Mouse (Mus musculus) lung, embryonic 14.5 days (tissue): ENCODE results near the gene Cd2ap. TPM values are rescaled to one million over a fixed set of nuclear protein-coding genes. Genes with fewer than 3 reads are reported as not detected.
A peak's percentile ranks its signal among the peaks of the same experiment; 100 is the strongest.

Experiments used
- ATAC-seq: fragments of 200-750 bp; cut with Nextera tagmentation; 2 replicates; pipeline ENCODE4 v1.8.0; 2017; ENCODE audit warnings: mild to moderate bottlenecking, moderate TSS enrichment, moderate library complexity; ENCODE audit not compliant: insufficient read depth
- DNase-seq: peaks from one replicate; pipeline ENCODE4 v3.0.0-alpha.2; 2015
- H3K27ac ChIP-seq: fragments of 300-500 bp; sonication (generic); 2 replicates; pipeline ENCODE4 v1.5.1; 2014; ENCODE audit warnings: low read depth, mild to moderate bottlenecking, moderate library complexity
- H3K27me3 ChIP-seq: fragments of 300-500 bp; sonication (generic); 2 replicates; pipeline ENCODE4 v1.6.1; 2014; ENCODE audit warnings: low read length, control low read depth; ENCODE audit not compliant: insufficient read depth
- H3K36me3 ChIP-seq: fragments of 300-500 bp; sonication (generic); 2 replicates; pipeline ENCODE4 v1.6.1; 2014; ENCODE audit warnings: control low read depth; ENCODE audit not compliant: insufficient read depth
- H3K4me1 ChIP-seq: fragments of 300-500 bp; sonication (generic); 2 replicates; pipeline ENCODE4 v1.6.1; 2014; ENCODE audit warnings: antibody characterized with exemption, control low read depth; ENCODE audit not compliant: insufficient read depth
- H3K4me2 ChIP-seq: fragments of 300-500 bp; sonication (generic); 2 replicates; pipeline ENCODE4 v1.6.1; 2014; ENCODE audit warnings: mild to moderate bottlenecking
- H3K4me3 ChIP-seq: fragments of 300-500 bp; sonication (generic); 2 replicates; pipeline ENCODE4 v1.5.1; 2014; ENCODE audit warnings: low read depth, low read length
- H3K9ac ChIP-seq: fragments of 300-500 bp; sonication (generic); 2 replicates; pipeline ENCODE4 v1.6.1; 2014
- H3K9me3 ChIP-seq: fragments of 300-500 bp; sonication (generic); 2 replicates; pipeline ENCODE4 v1.6.1; 2016; ENCODE audit warnings: low read depth, low read length, control low read depth
- CTCF ChIP-seq: IDR thresholded peaks from 2 replicates; pipeline ENCODE4 v1.5.1; 2016; ENCODE audit warnings: antibody characterized with exemption, low read depth
- WGBS: fragments of 180-500 bp; shearing (Covaris S2); extraction: QIAGEN DNeasy Blood & Tissue Kit; methylation state at CpG from one replicate; pipeline ENCODE4 v1.1.7; 2014; 5-methylcytosine and 5-hydroxymethylcytosine counted together
- polyA plus RNA-seq: library from polyadenylated mRNA; unstranded; fragments of >200 nt; fragmentation: Nextera tagmentation; extraction: Ambion mirVana; gene quantifications from 2 replicates; pipeline ENCODE4 v1.2.1, GENCODE M21; 2014

Cd2ap gene
- polyA plus RNA-seq, 1 experiment from 2014 or later: 38.1 TPM

GRCm38 (mm10) chr17:42792412-42792975, 84.0 kb downstream of the Cd2ap start:
- Histone ChIP-seq H3K27ac (no peak overlapping the region), H3K4me3 (no peak overlapping the region), H3K4me2 (no peak overlapping the region), H3K9me3 (no peaks in the 10 kb centered on the region), H3K36me3 (peaks cover 9% of the 10 kb centered on the region), H3K4me1 (no peaks in the 10 kb centered on the region), H3K9ac (no peak overlapping the region), H3K27me3 (no peaks in the 10 kb centered on the region)
- DNase-seq (no peak), ATAC-seq (no peak)
- TF ChIP-seq CTCF: no peak
- WGBS: 68% methylated on average over 2 of the region's 2 CpGs

- WGBS: 81% methylated on average over 1 of the region's 1 CpGs
- no peak overlapping the region for H3K9ac ChIP-seq
- no peak for ATAC-seq
- TF ChIP-seq CTCF: no peak
- no peak overlapping the region for H3K27ac ChIP-seq
- no peaks in the 10 kb centered on the region for H3K27me3 ChIP-seq
- no peak overlapping the region for H3K4me2 ChIP-seq
- H3K4me1 ChIP-seq: no peaks in the 10 kb centered on the region
- no peak overlapping the region for H3K4me3 ChIP-seq
- peak; percentile 18 for DNase-seq
- no peaks in the 10 kb centered on the region for H3K9me3 ChIP-seq
- H3K36me3 ChIP-seq: peaks cover 3% of the 10 kb centered on the region; the same call in 1 of the 2 replicates
Observed at GRCm38 (mm10) chr17:42790787-42791186, 85.7 kb downstream of the Cd2ap start.

- Histone ChIP-seq H3K27me3 (no peaks in the 10 kb centered on the region), H3K4me2 (no peak overlapping the region), H3K4me3 (no peak overlapping the region), H3K4me1 (no peaks in the 10 kb centered on the region), H3K27ac (no peak overlapping the region), H3K9ac (no peak overlapping the region), H3K9me3 (no peaks in the 10 kb centered on the region), H3K36me3 (peaks cover 3% of the 10 kb centered on the region; the same call in 1 of the 2 replicates)
- WGBS: 57% methylated on average over 2 of the region's 2 CpGs
- no peak for TF ChIP-seq CTCF
- DNase-seq (no peak), ATAC-seq (no peak)
Observed at GRCm38 (mm10) chr17:42789723-42790122, 86.7 kb downstream of the Cd2ap start.

GRCm38 (mm10) chr17:42788686-42789453, 87.6 kb downstream of the Cd2ap start:
- H3K4me1 ChIP-seq: no peaks in the 10 kb centered on the region
- H3K9me3 ChIP-seq: no peaks in the 10 kb centered on the region
- ATAC-seq (peak; percentile 42; the same call in 1 of the 2 replicates), DNase-seq (peak; percentile 40)
- H3K27ac ChIP-seq: no peak overlapping the region
- no peak overlapping the region for H3K4me2 ChIP-seq
- TF ChIP-seq CTCF: no peak
- 70% methylated on average over 5 of the region's 5 CpGs for WGBS
- peaks cover 3% of the 10 kb centered on the region; the same call in 1 of the 2 replicates for H3K36me3 ChIP-seq
- no peak overlapping the region for H3K9ac ChIP-seq
- H3K27me3 ChIP-seq: no peaks in the 10 kb centered on the region
- H3K4me3 ChIP-seq: no peak overlapping the region

- no peak overlapping the region for H3K9ac ChIP-seq
- DNase-seq (peak; percentile 93), ATAC-seq (peak; percentile 77; the same call in 1 of the 2 replicates)
- H3K27ac ChIP-seq: no peak overlapping the region
- H3K4me2 ChIP-seq: no peak overlapping the region
- 51% methylated on average over 7 of the region's 7 CpGs for WGBS
- H3K4me3 ChIP-seq: no peak overlapping the region
- no peaks in the 10 kb centered on the region for H3K4me1 ChIP-seq
- H3K9me3 ChIP-seq: no peaks in the 10 kb centered on the region
- H3K36me3 ChIP-seq: no peaks in the 10 kb centered on the region
- no peaks in the 10 kb centered on the region for H3K27me3 ChIP-seq
- TF ChIP-seq CTCF: peak; percentile 87
Observed at GRCm38 (mm10) chr17:42782156-42782757, 94.2 kb downstream of the Cd2ap start.

- no peak for ATAC-seq
- Histone ChIP-seq H3K4me2 (no peak overlapping the region), H3K4me1 (no peaks in the 10 kb centered on the region), H3K36me3 (no peaks in the 10 kb centered on the region), H3K9ac (no peak overlapping the region), H3K9me3 (no peaks in the 10 kb centered on the region), H3K4me3 (no peak overlapping the region), H3K27ac (no peak overlapping the region), H3K27me3 (no peaks in the 10 kb centered on the region)
- WGBS: 34% methylated on average over 2 of the region's 2 CpGs
- no peak for TF ChIP-seq CTCF
- no peak for DNase-seq
Observed at GRCm38 (mm10) chr17:42753791-42754190, 122.7 kb downstream of the Cd2ap start.

- Histone ChIP-seq H3K27ac (no peak overlapping the region), H3K9me3 (no peaks in the 10 kb centered on the region), H3K27me3 (no peaks in the 10 kb centered on the region), H3K36me3 (no peaks in the 10 kb centered on the region), H3K4me2 (no peak overlapping the region), H3K4me3 (no peak overlapping the region), H3K9ac (no peak overlapping the region), H3K4me1 (no peaks in the 10 kb centered on the region)
- no peak for TF ChIP-seq CTCF
- ATAC-seq: no peak
- WGBS: 88% methylated on average over 2 of the region's 2 CpGs
- peak; percentile 33 for DNase-seq
Observed at GRCm38 (mm10) chr17:42752173-42752572, 124.3 kb downstream of the Cd2ap start.
